Mouse (Mus musculus): ENCODE measurements around the gene Stxbp1.

Stxbp1 gene

DNA sequence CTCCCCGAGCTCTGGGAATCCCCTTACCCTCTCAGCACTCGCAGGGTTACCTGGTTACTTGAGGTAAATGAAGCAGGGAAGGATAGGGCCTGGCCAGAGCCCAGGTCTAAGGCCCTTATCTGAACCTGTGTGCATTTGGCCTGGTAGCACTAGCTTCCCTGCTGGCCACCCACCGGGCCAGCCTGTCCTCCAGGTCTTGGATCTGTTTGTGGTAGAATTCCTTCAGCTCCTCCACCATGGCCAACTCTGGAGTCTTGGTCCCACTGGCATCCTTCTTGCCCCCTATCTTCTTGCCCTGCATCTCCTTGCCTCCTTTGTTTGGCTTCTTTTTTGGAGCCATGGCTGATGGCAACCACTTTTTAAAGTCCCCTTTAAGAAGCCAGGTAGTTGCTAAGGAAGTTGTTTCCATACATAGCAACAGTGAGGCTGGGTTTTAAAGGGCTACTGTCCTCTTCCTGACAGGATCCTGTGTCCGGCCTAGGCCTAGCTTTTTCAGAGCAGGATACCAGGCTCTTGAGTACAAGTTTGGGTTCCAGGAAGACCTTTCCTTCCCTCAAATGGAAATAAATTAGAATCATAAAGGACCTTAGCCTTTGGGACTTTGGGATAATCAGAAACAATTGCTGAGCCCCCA is 62.9 kb downstream of the Stxbp1 start, which contains the start of gene Cfap157:
Gene Cfap157 (minus strand): TSS at position 381 of the 634 bp plus-strand sequence.
- no peak for DNase-seq

DNA sequence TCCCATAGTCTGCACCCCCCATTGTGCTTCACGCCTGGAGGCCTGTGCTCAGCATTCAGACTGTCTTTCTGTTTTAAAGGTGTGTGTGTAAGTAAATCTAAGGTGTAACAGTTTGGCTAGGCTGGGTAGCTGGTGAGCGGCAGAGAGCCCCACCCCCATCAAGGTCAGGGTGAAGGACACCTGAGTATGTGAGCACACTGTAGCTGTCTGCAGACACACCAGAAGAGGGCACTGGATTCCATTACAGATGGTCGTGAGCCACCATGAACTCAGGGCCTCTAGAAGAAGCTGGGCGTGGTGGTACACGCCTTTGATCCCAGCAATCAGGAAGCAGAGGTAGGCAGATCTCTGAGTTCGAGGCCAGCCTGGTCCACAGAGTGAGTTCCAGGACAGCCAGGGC is 65.3 kb downstream of the Stxbp1 start:
- no peak for DNase-seq

DNA sequence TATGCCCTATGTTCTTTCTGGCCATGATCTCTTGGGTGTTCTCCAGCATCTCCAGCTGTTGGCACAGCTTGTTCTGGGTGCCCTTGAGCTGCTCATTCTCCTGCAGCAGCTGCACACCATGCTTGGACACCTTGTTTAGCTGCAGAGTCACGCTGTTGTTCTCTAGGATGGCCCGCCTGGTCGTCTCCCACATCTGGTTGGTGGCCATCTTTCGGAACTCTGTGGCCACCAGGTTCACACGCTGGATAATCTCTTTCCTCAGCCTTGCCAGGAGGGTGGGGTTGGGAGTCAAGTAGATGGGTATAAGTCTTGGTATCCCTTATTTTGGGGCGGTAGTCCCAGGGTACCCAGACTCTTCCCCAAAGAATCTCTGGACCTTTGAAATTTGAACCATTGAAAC is 67.3 kb downstream of the Stxbp1 start:
- DNase-seq: no peak

DNA sequence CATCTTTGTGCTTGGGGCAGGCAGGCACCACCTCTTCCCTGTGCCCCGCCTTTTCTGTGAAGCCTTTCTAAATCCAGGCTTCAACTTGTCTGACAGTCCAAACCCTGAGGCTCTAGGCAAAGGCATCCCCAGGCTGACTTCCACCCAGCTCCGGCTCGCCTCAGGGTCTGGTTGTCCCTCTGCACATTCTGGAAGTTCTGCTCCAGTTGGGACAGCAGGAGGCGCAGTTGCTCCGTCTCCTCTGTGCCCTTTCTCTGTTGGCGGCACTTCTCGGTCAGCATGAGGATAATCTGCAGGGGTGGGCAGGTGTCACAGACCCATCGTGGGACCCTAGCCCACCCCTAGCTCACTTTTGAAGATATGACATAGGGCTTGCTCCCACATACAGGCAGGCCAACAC is 67.9 kb downstream of the Stxbp1 start:
- peak; percentile 66 to 73 for DNase-seq

DNA sequence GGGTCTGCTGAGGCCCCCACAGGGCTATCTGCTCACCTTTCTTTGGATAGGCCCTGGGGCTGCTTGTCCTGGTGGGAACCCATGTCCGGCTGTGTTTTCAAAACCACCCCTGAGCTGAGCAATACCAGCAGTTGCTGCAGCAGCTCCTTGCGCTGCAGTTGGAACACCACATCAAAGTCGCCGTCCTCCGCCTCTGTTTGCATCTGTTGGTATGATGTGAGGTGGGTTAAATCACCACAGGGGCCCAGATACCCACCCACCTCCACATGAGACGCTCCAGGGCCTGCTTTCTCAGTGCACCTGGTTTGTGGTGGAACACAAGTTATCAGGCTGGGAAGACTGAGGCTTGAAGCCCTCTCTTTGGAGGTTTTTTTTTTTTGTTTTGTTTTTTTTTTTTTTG is 69.0 kb downstream of the Stxbp1 start:
- DNase-seq: peak; percentile 85 to 93

DNA sequence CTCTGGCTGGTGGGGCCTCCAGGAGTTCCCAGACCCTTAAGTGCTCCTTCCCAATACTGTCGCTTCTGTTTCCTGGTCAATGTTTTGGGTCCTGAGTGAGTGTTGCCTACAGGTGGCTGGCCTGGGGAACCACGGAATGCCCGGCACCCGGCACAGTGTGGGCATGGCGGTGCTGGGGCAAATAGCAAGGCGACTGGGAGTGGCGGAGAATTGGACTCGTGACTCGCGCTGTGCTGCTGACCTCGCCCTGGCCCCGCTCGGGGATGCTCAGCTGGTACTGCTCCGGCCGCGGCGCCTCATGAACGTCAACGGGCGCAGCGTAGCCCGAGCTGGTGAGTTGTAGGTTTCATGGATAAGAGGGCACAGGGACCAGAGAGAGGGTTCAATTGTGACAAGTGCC is 70.9 kb downstream of the Stxbp1 start:
- peak; percentile 30 to 44 for DNase-seq

DNA sequence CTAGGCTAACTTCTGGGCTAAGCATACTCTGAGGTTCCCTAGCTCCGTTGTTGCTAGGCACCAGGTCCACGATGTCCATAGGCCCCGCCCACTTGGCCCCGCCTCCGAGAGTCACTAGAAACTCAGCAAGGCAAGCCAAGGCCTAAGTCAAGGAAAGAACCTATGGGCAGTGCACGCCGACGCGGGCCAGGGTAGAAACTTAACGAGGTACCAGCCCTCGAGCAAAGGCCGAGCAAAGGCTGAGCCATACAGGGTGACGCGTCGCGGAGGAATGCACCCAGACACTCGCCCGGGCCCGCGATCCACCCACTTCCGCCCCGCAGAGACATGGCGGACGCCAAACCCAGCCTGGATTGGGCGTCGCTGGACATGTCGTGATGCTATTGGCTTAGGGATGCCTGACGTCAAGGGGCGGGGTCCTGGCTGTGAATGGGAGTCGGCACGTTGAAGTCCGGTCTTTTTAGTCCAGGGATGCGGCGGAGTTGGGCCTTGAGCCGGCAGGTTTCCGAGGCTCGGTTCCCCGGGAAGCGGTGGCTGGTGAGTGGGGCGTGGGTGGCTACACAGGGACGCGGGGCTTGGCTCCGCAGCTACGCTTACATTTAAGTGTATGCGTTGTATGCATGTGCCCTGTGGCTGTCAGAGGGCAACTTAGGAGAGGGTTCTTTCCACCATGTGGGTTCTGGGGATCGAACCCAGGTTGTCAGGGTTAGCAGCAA is 71.5 kb downstream of the Stxbp1 start, which contains the start of the genes Ttc16 and Ptrh1:
Gene Ttc16 (minus strand): TSS at position 275 of the 716 bp plus-strand sequence.
Gene Ptrh1 (plus strand): TSS at position 428 of the 716 bp plus-strand sequence.
- DNase-seq: peak; percentile 96 to 97

DNA sequence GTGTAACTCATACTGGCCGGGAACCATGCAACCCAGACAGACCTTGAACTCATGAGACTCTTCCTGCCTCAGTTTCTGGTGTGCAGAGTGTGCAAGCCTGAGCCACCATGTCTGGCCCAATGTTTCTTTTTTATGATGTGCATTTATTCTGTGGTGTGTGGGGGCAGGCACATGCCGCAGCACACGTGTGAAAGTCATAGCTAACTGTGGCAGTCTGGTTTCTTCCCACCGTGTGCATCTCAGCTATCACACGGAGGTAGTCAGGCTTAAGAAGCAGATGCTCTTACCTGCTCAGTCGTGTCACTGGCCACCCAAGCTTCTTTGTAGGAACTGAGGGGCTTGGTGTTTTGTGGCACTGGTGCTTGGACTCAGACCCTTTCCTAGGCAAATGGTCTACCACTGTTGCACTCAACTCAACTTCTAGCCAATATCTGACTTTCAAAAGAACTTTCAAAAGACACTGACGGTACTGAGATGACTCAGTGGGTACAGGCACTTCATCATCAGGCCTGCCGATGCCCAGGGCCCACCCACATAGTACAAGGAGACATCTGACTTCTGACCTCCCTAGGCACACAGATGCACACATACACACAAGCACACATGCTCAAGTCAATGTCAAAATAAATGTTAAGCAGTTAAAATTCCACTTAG is 74.3 kb downstream of the Stxbp1 start:
- no peak for DNase-seq

DNA sequence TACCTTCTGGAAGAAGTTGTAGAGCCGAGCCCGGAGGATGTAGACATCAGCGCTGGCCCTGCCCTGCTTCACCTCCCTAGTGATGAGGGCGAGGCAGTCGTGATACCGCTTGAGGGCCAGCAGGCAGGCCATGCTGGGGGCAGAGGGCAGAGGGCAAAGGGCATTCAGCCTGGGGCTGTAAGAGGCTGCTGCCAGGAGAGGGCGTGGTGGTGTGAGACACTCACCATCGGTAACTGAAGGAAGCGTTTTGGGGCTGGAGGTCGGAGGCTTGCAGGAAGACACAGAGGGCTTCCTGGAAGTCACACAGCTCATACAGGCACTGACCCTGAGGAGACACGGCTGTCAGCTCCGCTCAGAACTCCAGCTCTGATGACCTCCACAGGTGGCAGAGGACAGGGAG is 75.2 kb downstream of the Stxbp1 start:
- DNase-seq: peak; percentile 27 to 46

DNA sequence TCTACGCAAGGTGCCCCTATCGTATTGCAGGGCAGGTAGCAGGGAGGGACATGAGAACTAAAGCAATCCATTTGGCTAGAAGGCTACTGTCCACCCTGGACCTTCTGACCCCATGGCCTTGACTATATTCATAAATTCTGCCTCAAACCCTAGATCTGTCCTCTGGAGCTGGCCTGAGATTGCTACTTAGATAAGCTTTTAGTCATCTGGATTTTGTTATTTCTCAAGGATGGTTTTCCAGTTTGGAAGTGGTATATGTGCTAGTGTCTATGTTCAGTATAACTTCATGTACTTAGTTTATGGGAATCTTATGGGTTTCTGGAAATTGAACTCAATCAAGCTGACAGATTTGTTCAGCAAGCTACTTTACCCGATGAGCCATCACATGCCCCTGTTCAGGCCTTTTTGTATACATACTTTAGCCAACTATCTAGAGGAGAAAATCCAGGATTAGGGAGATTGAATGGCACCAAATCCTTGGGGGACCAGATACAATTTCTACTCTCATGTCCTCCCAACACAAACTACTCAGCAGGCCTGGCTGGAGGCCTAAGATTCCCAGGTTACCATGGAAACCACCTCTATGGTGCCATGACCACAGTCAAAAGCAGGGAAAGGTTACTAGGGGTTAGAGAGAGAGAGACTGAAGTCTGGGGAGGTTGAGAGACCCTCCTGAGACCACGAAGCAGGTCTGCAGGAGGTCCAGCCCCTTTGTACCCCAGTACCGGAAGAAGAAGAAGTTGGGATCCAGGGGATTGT is 77.5 kb downstream of the Stxbp1 start:
- DNase-seq: no peak

DNA sequence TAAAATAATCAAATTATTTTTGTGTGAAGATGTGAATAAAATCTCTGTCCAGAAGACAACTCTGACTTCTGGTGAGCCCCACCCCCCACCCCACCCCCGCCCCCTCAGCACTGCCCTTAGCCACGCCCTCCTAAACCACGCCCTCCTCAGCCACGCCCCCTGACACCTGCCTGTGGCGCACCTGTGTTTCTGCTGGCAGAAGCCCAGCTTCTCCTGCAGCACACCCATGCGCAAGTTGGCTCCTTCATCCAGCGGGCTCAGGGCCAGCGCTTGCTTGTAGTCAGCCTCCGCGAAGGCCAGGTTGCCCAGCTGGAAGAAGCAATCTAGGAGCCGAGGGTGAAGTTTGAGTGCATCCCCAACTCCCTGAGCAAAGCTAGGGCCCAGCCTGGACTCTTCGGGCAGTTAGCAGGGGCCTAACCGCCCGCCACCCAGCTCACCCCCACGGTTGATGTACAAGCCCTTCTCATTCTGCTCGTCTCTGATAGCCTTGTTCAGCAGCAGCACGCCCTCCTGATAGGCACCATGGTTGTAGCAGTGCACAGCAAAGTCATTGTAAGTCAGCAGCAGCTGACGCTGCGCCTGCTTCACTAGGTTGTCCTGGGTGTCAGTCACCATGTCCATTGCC is 78.3 kb downstream of the Stxbp1 start:
- peak; percentile 16 to 44 for DNase-seq

DNA sequence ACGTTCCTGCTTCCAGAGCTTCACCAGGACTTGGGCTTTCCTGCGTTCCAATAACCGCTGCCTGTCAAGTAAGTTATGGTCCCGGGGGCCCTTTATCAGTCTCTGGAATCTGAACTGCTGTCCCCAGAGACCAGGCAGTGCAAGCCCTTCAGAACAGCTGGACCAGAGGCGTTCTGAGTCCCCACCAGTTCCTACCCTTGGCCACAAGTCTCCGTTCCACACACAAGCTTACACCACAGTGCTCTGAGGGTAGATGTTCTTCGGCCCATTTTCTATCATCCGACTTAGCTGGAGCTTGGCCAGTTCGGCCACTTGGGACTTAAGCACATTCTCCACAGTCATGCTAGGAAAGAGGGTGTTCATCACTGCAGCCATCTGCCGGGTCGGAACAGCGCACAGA is 79.8 kb downstream of the Stxbp1 start:
- no peak for DNase-seq

DNA sequence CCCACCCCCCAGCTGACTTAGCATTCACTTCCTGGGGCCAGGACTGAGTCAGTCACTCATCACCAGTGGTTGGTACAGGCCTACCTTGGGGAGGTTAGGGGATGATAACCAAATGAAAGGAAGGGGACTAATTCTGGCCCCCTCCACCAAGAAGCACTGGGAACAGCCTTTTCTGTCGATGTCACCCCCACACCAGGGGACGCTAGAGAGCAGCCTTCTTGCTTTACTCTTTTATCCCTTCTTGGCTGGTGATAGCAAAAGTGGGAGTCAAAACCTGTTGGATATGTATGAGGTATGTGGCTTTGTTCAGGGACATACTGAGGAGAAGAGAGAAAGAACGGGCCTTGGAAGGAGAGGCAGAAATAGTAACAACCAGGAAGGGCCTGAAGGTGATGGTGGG is 83.7 kb downstream of the Stxbp1 start:
- no peak for DNase-seq

DNA sequence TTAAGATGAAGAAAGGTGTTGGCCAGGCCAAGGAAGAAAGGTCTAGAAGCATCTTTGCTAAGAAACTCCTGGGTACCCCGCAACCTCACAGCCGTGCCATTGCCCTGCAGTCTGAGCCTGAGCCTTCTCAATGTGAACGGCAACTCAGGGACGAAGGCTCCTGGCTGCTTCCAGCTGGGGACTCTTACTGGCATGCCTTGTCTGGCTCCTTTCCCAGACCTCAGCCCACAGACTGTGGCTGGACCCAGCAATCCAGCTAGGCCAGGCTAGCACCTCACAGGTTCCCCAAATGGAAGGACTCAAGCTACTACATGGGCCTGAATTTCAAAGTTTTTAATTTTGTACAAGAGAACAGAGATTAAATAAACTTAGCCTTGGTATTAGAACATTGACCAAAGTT is 85.2 kb downstream of the Stxbp1 start:
- no peak for DNase-seq

DNA sequence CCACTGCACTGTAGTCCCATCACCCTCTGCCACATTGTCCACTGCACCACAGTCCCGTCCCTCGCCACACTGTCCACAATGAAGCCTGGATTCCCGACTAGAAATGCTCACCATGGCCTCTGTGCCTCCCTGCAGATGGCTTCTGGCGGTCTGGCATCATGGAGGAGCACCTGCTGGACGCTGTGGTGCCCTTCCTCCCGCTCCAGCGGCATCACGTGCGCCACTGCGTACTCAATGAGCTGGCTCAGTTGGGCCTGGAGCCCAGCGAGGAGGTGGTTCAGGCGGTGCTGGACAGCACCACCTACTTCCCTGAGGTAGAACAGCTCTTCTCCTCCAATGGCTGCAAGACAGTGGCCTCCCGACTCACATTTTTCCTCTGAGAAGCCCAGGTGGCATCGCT is 85.7 kb downstream of the Stxbp1 start:
- no peak for DNase-seq

DNA sequence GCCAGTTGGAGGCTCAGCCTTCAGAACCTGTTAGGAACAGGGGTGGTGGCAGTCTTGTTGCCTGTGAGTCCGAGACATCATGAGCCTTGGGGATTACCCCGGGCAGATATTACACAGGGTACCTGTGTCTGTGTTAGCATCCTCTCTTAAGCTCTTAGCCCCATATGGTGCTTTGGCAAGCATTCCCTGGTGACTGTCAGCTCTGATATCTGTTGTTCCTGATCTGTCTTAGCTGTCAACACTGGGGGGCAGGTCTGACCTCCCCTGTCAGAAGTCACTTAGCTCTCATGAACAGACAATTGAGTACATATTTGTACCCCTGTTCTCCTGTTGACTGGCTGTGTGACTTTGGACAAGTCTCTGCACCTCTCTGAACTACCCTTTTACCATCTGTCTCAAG is 88.0 kb downstream of the Stxbp1 start:
- DNase-seq: no peak

DNA sequence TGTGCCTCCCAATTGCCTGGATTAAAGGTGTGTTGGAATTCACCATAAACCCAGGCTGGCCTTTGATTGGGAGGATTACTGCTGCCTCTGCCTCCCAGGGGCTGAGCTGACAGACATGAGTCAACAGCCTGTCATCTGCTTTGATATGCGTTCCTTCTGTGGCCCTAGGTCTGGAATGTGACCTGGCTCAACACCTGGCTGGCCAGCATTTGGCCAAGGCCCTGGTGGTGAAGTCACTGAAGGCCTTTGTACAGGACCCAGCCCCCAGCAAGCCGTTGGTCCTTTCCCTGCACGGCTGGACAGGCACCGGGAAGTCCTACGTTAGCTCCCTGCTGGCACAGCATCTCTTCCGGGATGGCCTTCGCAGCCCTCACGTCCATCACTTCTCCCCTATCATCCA is 88.5 kb downstream of the Stxbp1 start:
- DNase-seq: no peak

DNA sequence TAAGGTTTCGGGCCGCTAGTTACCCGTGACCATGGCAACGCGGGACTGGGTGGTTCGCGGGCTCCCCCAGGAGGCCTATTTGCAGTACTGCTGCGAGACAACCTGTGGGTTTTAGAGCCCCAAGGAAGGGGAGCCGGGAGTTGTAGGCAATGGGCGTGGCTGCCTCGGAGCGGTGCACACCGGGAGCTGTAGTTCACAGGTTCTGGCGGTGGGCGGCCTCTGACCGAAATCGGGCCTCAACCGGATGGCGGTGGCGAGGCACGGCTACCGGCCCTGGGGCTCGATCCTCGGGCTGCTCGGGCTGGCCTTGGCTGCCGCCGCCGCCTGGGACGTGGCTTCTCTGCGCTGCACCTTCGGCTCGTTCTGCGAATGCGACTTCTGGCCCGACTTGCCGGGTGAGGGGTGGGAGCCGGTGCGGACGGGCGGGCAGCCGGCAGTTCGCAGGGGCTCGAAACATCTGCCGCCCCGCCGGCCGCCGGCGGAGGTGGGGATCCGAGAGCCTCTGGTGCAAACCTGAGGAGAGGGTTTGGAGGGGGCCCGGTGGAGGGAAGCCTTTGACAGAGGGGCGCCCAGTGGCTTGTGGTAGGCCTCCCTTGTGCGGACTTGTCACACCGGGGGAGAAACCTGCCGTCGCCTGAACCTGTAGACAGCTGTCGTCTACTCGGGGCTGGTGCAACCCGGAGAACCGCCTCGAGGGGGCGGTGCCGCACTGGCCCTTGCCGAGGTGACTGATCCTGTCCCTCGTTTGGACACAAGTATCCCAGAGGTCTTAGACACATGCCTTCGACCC is 89.8 kb downstream of the Stxbp1 start, which contains the start of gene Tor2a:
Gene Tor2a (plus strand): TSS at position 179 of the 790 bp plus-strand sequence.
- DNase-seq: peak; percentile 98 to 99

DNA sequence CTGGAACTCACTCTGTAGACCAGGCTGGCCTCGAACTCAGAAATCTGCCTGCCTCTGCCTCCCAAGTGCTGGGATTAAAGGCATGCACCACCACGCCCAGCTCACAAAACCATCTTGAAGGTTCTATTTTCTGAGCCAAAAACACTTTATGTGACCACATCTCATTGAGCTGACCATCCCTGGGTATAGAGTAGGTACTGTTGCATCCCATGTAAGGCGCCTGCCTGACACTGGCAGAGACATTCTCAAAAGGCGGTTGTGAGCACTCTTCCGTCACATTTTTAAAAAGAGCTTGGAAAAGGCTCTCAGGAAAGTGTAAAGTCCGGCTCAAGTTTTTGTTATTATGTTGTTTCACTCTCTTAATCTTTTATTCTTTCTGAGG is 90.4 kb downstream of the Stxbp1 start:
- DNase-seq: no peak

DNA sequence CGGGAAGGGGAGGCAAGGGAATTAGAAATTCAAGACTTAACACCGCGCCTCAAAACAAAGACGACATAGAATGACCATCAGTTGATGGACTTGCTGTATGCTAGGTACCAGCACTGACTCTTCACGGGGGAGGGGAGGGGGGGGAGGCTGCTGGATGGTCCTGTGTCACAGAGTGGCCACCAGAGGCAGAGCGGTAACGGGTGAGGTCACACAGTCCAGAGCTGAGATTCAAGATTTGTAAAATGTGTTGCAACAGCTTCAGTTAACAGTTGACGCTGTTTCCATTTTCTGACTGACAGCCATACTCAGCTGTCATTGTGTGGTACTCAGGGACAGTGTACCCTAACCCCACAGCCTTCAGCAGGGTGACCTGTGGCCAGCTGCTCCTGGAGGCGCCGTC is 94.9 kb downstream of the Stxbp1 start:
- DNase-seq: no peak

DNA sequence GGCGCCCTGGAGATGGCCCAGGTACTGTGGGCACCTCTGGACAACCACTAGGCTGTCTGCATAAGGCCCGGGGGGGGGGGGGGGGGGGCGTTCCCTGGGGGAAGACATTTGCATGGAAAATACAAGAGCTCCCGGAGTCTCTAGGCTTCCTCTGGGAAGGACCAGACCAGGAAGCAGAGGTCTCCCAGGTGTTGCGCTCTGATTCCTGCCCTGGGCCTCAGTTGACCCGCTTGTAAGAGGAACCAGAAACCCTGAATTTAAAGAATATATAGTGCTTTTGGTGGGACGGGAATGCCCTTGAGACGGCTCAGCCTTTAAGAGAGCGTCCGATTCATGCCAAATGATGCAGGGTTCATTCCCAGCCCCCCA is 95.4 kb downstream of the Stxbp1 start:
- no peak for DNase-seq

Data from thymus, postnatal 36 days (tissue).